Mouse (Mus musculus) C2C12 (cell line): ENCODE results near the gene Ahnak2. TPM values are rescaled to one million over a fixed set of nuclear protein-coding genes. Genes with fewer than 3 reads are reported as not detected.

Source experiments
- H3K27me3 ChIP-seq: one replicate; pipeline ENCODE4 v1.6.1; 2011; ENCODE audit not compliant: control insufficient read depth, insufficient read depth, insufficient read length
- H3K36me3 ChIP-seq: one replicate; pipeline ENCODE4 v1.6.1; 2011; ENCODE audit not compliant: control insufficient read depth, insufficient read depth
- H3K4me3 ChIP-seq: one replicate; pipeline ENCODE4 v1.5.1; 2011; ENCODE audit warnings: mild to moderate bottlenecking, control low read depth; ENCODE audit not compliant: poor library complexity, insufficient read depth, severe bottlenecking
- H3K79me2 ChIP-seq: one replicate; pipeline ENCODE4 v1.6.1; 2011; ENCODE audit not compliant: control insufficient read depth, insufficient read depth
- H3K79me3 ChIP-seq: one replicate; pipeline ENCODE4 v1.6.1; 2011; ENCODE audit warnings: low read depth, control low read depth
- H3ac ChIP-seq: one replicate; pipeline ENCODE3; 2011; ENCODE audit warnings: low read depth; ENCODE audit not compliant: control insufficient read depth, insufficient read length
- CEBPB ChIP-seq: IDR thresholded peaks from one replicate; pipeline ENCODE4 v1.6.1; 2011; ENCODE audit warnings: low read depth, mild to moderate bottlenecking, control low read depth, moderate library complexity
- CTCF ChIP-seq: IDR thresholded peaks from one replicate; pipeline ENCODE4 v1.5.1; 2011; ENCODE audit not compliant: control insufficient read depth, insufficient read depth, insufficient read length
- FOSL1 ChIP-seq: IDR thresholded peaks from one replicate; pipeline ENCODE4 v1.8.0; 2011; ENCODE audit warnings: mild to moderate bottlenecking, low read length; ENCODE audit not compliant: poor library complexity, insufficient read depth, severe bottlenecking
- MAX ChIP-seq: IDR thresholded peaks from one replicate; pipeline ENCODE4 v1.6.1; 2011; ENCODE audit warnings: mild to moderate bottlenecking, control low read depth
- MYOD1 ChIP-seq: IDR thresholded peaks from one replicate; pipeline ENCODE4 v1.6.1; 2011; ENCODE audit warnings: low read depth; ENCODE audit not compliant: control insufficient read depth, insufficient read length
- MYOG ChIP-seq: IDR thresholded peaks from one replicate; pipeline ENCODE4 v1.6.1; 2011; ENCODE audit not compliant: control insufficient read depth, insufficient read length; ENCODE audit errors: extremely low read depth
- USF1 ChIP-seq: IDR thresholded peaks from one replicate; pipeline ENCODE4 v1.6.1; 2011; ENCODE audit warnings: low read depth, mild to moderate bottlenecking, control low read depth, moderate library complexity
- polyA plus RNA-seq: library from polyadenylated mRNA; unstranded; fragments of >200 nt; fragmentation: generic; extraction: Trizol; gene quantifications from one replicate; pipeline ENCODE4 v1.2.1, GENCODE M21; 2012; ENCODE audit warnings: missing spikeins

Ahnak2 gene
- polyA plus RNA-seq, 1 experiment: 15.8 TPM

DNA sequence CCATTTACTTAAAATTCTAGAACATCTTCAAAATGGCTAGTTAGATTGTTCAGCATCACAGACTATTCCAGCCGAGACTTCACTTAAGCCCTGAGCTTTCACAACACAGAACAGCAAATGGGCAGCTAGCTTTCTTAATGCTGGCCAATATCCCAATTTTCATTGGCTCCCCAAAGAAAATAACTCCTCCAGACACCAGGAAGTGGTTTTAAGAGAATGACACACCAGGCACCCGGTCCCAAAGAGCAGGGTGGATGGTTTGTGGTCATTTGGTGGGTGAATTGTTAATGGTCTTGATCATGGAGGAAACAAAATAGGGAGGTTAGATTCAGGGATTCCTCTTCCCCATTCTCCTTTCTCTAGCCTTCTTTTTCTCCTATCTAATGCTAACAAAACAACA lies 50.1 kb downstream of the Ahnak2 start:
- no peak overlapping the region for H3K4me3 ChIP-seq
- H3K79me3 ChIP-seq: no peaks in the 10 kb centered on the region

DNA sequence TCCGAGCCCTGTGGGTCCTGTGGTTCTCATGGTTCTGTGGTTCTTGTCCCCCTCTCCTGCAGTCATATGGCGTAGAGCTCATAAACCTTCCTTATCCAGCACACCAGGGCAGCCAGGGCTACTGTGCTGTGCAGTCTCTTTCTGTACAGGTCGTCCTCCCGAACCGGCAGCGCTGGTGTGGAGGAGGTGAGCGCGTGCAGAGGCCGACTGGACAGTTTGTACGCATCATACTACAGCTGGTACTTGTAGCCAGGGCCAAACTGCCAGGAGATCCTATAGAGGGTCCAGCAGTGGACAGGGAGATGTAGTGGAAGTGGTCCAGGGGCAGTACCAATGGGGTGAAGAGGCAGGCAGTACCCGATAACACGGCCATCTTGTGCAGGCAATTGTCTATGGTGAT lies 51.5 kb downstream of the Ahnak2 start:
- H3K79me2 ChIP-seq: no peaks in the 10 kb centered on the region
- TF ChIP-seq CEBPB: no peak
- TF ChIP-seq FOSL1: no peak
- no peak for TF ChIP-seq USF1
- TF ChIP-seq MYOG: no peak
- TF ChIP-seq MAX: no peak
- TF ChIP-seq CTCF: no peak
- TF ChIP-seq MYOD1: no peak
- H3K36me3 ChIP-seq: no peaks in the 10 kb centered on the region
- H3ac ChIP-seq: no peak overlapping the region
- H3K4me3 ChIP-seq: no peak overlapping the region
- H3K79me3 ChIP-seq: no peaks in the 10 kb centered on the region
- no peaks in the 10 kb centered on the region for H3K27me3 ChIP-seq

More for the DNA sequence above, 50.1 kb downstream of the Ahnak2 start:
- Histone ChIP-seq H3K36me3 (no peaks in the 10 kb centered on the region), H3ac (no peak overlapping the region), H3K79me2 (no peaks in the 10 kb centered on the region), H3K27me3 (no peaks in the 10 kb centered on the region)
- TF ChIP-seq MYOG: no peak
- no peak for TF ChIP-seq USF1
- no peak for TF ChIP-seq FOSL1
- no peak for TF ChIP-seq MAX
- no peak for TF ChIP-seq MYOD1
- no peak for TF ChIP-seq CTCF
- TF ChIP-seq CEBPB: no peak

DNA sequence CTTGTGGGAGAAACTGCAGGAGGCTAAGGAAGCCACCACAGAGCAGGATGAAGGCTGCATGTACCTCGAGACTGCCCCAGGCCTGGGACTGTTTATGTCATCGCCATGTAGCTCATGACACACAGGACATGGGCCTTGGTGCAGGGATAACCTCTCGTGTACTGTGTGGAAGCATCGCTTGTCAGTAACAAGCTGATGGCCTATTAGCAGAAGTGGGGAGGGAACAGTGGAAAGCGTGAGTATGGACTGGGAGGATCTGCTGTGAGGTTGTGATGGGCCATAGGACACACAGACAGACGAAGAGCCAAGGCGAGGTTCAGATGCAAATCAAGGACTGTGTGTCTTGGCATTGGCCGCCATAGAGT lies 54.9 kb downstream of the Ahnak2 start:
- no peak for TF ChIP-seq USF1
- TF ChIP-seq CTCF: no peak
- no peak for TF ChIP-seq FOSL1
- TF ChIP-seq MYOD1: no peak
- TF ChIP-seq MAX: no peak
- no peak for TF ChIP-seq MYOG
- no peak for TF ChIP-seq CEBPB
- H3ac ChIP-seq: no peak overlapping the region
- no peaks in the 10 kb centered on the region for H3K79me2 ChIP-seq
- H3K4me3 ChIP-seq: no peak overlapping the region
- H3K27me3 ChIP-seq: no peaks in the 10 kb centered on the region
- H3K36me3 ChIP-seq: peaks cover 20% of the 10 kb centered on the region
- no peaks in the 10 kb centered on the region for H3K79me3 ChIP-seq

DNA sequence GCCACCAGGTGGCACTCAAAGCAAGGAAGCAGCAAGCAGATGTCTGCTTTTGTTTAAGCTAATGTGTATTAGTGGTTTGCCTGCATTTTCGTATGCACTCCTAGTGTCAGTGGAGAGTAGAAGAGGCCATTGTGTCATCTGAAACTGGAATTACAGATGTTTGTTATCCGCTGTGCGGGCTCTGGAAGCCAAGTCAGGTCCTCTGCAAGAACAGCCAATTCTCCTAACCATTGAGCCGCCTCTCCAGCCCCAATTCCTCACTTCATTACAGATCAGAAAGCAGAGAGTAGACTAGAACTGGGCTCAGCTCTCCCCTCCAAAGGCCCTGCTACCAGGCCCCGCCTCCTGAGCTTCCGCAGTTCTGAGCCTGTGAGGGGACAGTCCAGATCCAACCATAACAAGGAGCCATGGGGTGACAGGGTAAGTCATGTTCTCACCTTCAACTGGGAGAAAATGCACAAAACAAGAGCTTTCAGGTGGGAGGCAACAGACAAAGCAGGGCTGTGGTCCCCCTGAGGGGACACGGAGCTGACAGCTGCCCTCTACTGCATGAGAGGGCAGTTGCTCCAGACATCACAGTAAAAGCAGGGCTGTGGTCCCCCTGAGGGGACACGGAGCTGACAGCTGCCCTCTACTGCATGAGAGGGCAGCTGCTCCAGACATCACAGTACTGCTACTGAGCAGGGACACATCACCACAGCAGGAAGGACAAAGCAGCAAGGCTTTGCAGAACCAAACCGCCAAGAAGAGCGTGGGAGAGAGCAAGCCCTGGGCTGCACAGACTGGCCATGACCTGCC lies 55.5 kb downstream of the Ahnak2 start:
- Histone ChIP-seq H3K79me3 (no peaks in the 10 kb centered on the region), H3K4me3 (no peak overlapping the region), H3ac (no peak overlapping the region), H3K79me2 (no peaks in the 10 kb centered on the region), H3K36me3 (peaks cover 20% of the 10 kb centered on the region), H3K27me3 (no peaks in the 10 kb centered on the region)
- peak; percentile 4 for TF ChIP-seq CTCF
- peak; percentile 79 for TF ChIP-seq CEBPB
- TF ChIP-seq MAX: no peak
- TF ChIP-seq MYOD1: no peak

DNA sequence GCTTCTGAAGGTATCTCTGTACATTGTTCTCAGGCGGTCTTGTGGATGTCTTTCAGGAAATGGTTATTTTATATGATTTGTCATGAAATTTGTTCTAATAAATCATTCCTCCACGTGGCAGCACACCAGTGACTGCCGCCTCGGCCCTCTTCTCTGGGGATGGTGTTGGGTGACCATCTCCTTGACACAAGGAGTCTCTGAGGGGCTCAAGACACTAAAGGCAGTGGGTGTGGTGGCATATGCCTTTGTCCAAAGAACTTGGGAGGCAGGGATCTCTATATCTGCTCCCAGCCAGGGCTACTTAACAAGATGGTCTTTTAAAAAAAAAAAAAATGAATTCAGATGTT lies 56.0 kb downstream of the Ahnak2 start:
- no peak overlapping the region for H3ac ChIP-seq
- H3K79me2 ChIP-seq: no peaks in the 10 kb centered on the region
- H3K27me3 ChIP-seq: no peaks in the 10 kb centered on the region
- H3K79me3 ChIP-seq: no peaks in the 10 kb centered on the region
- no peak overlapping the region for H3K4me3 ChIP-seq
- peaks cover 20% of the 10 kb centered on the region for H3K36me3 ChIP-seq
- TF ChIP-seq CEBPB: no peak
- no peak for TF ChIP-seq FOSL1
- TF ChIP-seq USF1: no peak
- TF ChIP-seq MYOG: no peak
- no peak for TF ChIP-seq MYOD1
- no peak for TF ChIP-seq MAX
- TF ChIP-seq CTCF: no peak
